Mouse (Mus musculus): Measurements from ENCODE around the gene Carmil2. TPM values are rescaled to one million over a fixed set of nuclear protein-coding genes. Genes with fewer than 3 reads are reported as not detected.

The Carmil2 gene
- polyA plus RNA-seq, 1 experiment: 408 TPM

DNA sequence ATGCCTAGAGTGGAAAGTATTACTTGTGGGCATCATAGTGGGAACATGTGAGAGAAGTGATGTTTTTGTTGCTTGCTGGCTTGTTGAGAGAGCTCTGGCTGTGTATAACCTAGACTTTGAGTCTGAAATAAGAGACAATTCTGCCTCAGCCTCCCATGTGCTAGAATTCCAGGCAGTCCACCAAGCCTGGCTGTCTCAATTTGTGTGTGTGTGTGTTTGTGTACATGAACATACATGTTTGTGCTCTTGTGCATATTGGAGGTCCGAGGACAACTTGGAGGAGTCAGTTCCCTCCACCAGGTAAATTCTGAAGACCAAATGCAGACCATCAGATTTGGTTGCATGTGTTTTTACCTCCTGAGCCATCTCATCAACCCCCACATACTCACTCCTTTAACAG lies 40.9 kb upstream of the Carmil2 start:
- TF ChIP-seq POLR2A (IDR thresholded peaks at IDR 0.05; ENCODE audit: control insufficient read depth, extremely low read depth, insufficient read depth, low read length, poor library complexity) (no peak), CTCF (IDR thresholded peaks at IDR 0.05; ENCODE audit: borderline replicate concordance, control insufficient read depth, extremely low read depth, insufficient read depth, low read length, poor library complexity) (no peak)
- H3K36me3 ChIP-seq (ENCODE audit: control insufficient read depth, insufficient read depth, low read length): peaks cover 29% of the 10 kb centered on the region
- 87% methylated on average over 1 of the region's 1 CpGs for WGBS
- no peak for DNase-seq
- H3K27ac ChIP-seq (ENCODE audit: control insufficient read depth, insufficient read depth, low read length): no peak overlapping the region
- no peak overlapping the region for H3K4me3 ChIP-seq (ENCODE audit: control insufficient read depth, insufficient read depth, low read length)
- no peaks in the 10 kb centered on the region for H3K27me3 ChIP-seq (ENCODE audit: control insufficient read depth, insufficient read depth, low read length)
- no peaks in the 10 kb centered on the region for H3K4me1 ChIP-seq (replicated peaks; ENCODE audit: control insufficient read depth, insufficient read depth, low read length)

GRCm38 (mm10) chr8:105648929-105649328 lies 37.1 kb upstream of the Carmil2 start:
- 0 out of 2 replicates have a peak, but pooled peaks cover 3% of the 10 kb centered on the region for H3K4me1 ChIP-seq (replicated peaks; ENCODE audit: control insufficient read depth, insufficient read depth, low read length)
- DNase-seq: no peak
- no peaks in the 10 kb centered on the region for H3K27me3 ChIP-seq (ENCODE audit: control insufficient read depth, insufficient read depth, low read length)
- WGBS: 100% methylated on average over 1 of the region's 1 CpGs
- TF ChIP-seq CTCF (IDR thresholded peaks at IDR 0.05; ENCODE audit: borderline replicate concordance, control insufficient read depth, extremely low read depth, insufficient read depth, low read length, poor library complexity) (no peak), POLR2A (IDR thresholded peaks at IDR 0.05; ENCODE audit: control insufficient read depth, extremely low read depth, insufficient read depth, low read length, poor library complexity) (no peak)
- no peak overlapping the region for H3K4me3 ChIP-seq (ENCODE audit: control insufficient read depth, insufficient read depth, low read length)
- peaks cover 41% of the 10 kb centered on the region for H3K36me3 ChIP-seq (ENCODE audit: control insufficient read depth, insufficient read depth, low read length)
- no peak overlapping the region for H3K27ac ChIP-seq (ENCODE audit: control insufficient read depth, insufficient read depth, low read length)

- no peaks in the 10 kb centered on the region; the same call in 1 of the 2 replicates for H3K4me1 ChIP-seq (replicated peaks; ENCODE audit: control insufficient read depth, insufficient read depth, low read length)
- H3K4me3 ChIP-seq (ENCODE audit: control insufficient read depth, insufficient read depth, low read length): no peak overlapping the region
- H3K27me3 ChIP-seq (ENCODE audit: control insufficient read depth, insufficient read depth, low read length): no peaks in the 10 kb centered on the region
- TF ChIP-seq POLR2A (IDR thresholded peaks at IDR 0.05; ENCODE audit: control insufficient read depth, extremely low read depth, insufficient read depth, low read length, poor library complexity): no peak
- H3K36me3 ChIP-seq (ENCODE audit: control insufficient read depth, insufficient read depth, low read length): peaks cover 26% of the 10 kb centered on the region
- H3K27ac ChIP-seq (ENCODE audit: control insufficient read depth, insufficient read depth, low read length): no peak overlapping the region
- DNase-seq: no peak
Measured at GRCm38 (mm10) chr8:105657641-105658040, 28.4 kb upstream of the Carmil2 start.

GRCm38 (mm10) chr8:105661167-105661566 lies 24.9 kb upstream of the Carmil2 start:
- H3K4me3 ChIP-seq (ENCODE audit: control insufficient read depth, insufficient read depth, low read length): no peak overlapping the region
- no peaks in the 10 kb centered on the region; the same call in 1 of the 2 replicates for H3K4me1 ChIP-seq (replicated peaks; ENCODE audit: control insufficient read depth, insufficient read depth, low read length)
- H3K27ac ChIP-seq (ENCODE audit: control insufficient read depth, insufficient read depth, low read length): no peak overlapping the region
- peaks cover 31% of the 10 kb centered on the region for H3K36me3 ChIP-seq (ENCODE audit: control insufficient read depth, insufficient read depth, low read length)
- DNase-seq: peak; percentile 48
- WGBS: 52% methylated on average over 3 of the region's 3 CpGs
- H3K27me3 ChIP-seq (ENCODE audit: control insufficient read depth, insufficient read depth, low read length): no peaks in the 10 kb centered on the region
- TF ChIP-seq CTCF (IDR thresholded peaks at IDR 0.05; ENCODE audit: borderline replicate concordance, control insufficient read depth, extremely low read depth, insufficient read depth, low read length, poor library complexity): no peak
- no peak for TF ChIP-seq POLR2A (IDR thresholded peaks at IDR 0.05; ENCODE audit: control insufficient read depth, extremely low read depth, insufficient read depth, low read length, poor library complexity)

GRCm38 (mm10) chr8:105677891-105678290 lies 8.2 kb upstream of the Carmil2 start:
- Histone ChIP-seq H3K36me3 (ENCODE audit: control insufficient read depth, insufficient read depth, low read length) (peaks cover 94% of the 10 kb centered on the region), H3K4me3 (ENCODE audit: control insufficient read depth, insufficient read depth, low read length) (no peak overlapping the region), H3K4me1 (replicated peaks; ENCODE audit: control insufficient read depth, insufficient read depth, low read length) (no peaks in the 10 kb centered on the region), H3K27me3 (ENCODE audit: control insufficient read depth, insufficient read depth, low read length) (no peaks in the 10 kb centered on the region), H3K27ac (ENCODE audit: control insufficient read depth, insufficient read depth, low read length) (no peak overlapping the region)
- no peak for DNase-seq
- TF ChIP-seq POLR2A (IDR thresholded peaks at IDR 0.05; ENCODE audit: control insufficient read depth, extremely low read depth, insufficient read depth, low read length, poor library complexity): no peak
- TF ChIP-seq CTCF (IDR thresholded peaks at IDR 0.05; ENCODE audit: borderline replicate concordance, control insufficient read depth, extremely low read depth, insufficient read depth, low read length, poor library complexity): no peak
- WGBS: 84% methylated on average over 1 of the region's 1 CpGs

DNA sequence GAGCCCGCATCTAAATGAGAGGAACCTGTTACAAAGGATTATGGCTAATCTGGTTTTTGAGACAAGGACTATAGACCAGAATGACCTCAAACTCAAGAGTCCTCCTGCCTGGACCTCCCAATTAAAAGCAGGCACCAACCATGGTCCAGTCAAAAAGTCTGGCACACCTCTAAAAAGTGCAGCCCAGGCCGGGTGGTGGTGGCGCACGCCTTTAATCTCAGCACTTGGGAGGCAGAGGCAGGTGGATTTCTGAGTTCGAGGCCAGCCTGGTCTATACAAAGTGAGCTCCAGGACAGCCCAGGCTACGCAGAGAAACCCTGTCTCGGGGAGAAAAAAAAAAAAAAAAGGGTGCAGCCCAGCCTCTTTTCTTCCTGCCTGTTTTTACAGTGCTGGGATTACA lies 749 bp upstream of the Carmil2 start:
- H3K27ac ChIP-seq (ENCODE audit: control insufficient read depth, insufficient read depth, low read length): peak overlapping the region; percentile 78

GRCm38 (mm10) chr8:105686551-105686950 lies 477 bp downstream of the Carmil2 start:
- Histone ChIP-seq H3K27ac (ENCODE audit: control insufficient read depth, insufficient read depth, low read length) (peak overlapping the region; percentile 95), H3K4me1 (replicated peaks; ENCODE audit: control insufficient read depth, insufficient read depth, low read length) (peaks cover 35% of the 10 kb centered on the region), H3K4me3 (ENCODE audit: control insufficient read depth, insufficient read depth, low read length) (peak overlapping the region; percentile 60), H3K36me3 (ENCODE audit: control insufficient read depth, insufficient read depth, low read length) (peaks cover 58% of the 10 kb centered on the region), H3K27me3 (ENCODE audit: control insufficient read depth, insufficient read depth, low read length) (no peaks in the 10 kb centered on the region)
- DNase-seq: peak; percentile 50
- TF ChIP-seq POLR2A (IDR thresholded peaks at IDR 0.05; ENCODE audit: control insufficient read depth, extremely low read depth, insufficient read depth, low read length, poor library complexity): no peak
- TF ChIP-seq CTCF (IDR thresholded peaks at IDR 0.05; ENCODE audit: borderline replicate concordance, control insufficient read depth, extremely low read depth, insufficient read depth, low read length, poor library complexity): no peak
- 2% methylated on average over 6 of the region's 6 CpGs for whole genome bisulfite sequencing

More for the DNA sequence above, 749 bp upstream of the Carmil2 start:
- no peak for TF ChIP-seq CTCF (IDR thresholded peaks at IDR 0.05; ENCODE audit: borderline replicate concordance, control insufficient read depth, extremely low read depth, insufficient read depth, low read length, poor library complexity)
- no peak for TF ChIP-seq POLR2A (IDR thresholded peaks at IDR 0.05; ENCODE audit: control insufficient read depth, extremely low read depth, insufficient read depth, low read length, poor library complexity)
- DNase-seq: no peak
- peaks cover 35% of the 10 kb centered on the region for H3K4me1 ChIP-seq (replicated peaks; ENCODE audit: control insufficient read depth, insufficient read depth, low read length)
- H3K4me3 ChIP-seq (ENCODE audit: control insufficient read depth, insufficient read depth, low read length): peak overlapping the region; percentile 7
- H3K27me3 ChIP-seq (ENCODE audit: control insufficient read depth, insufficient read depth, low read length): no peaks in the 10 kb centered on the region
- H3K36me3 ChIP-seq (ENCODE audit: control insufficient read depth, insufficient read depth, low read length): peaks cover 58% of the 10 kb centered on the region
- 51% methylated on average over 7 of the region's 7 CpGs for WGBS
